Mouse (Mus musculus) olfactory bulb, adult 2 months (tissue): ENCODE data around the gene Nrxn3.

ENCODE experiments used
- CTCF ChIP-seq: fragments of 200-500 bp; IDR thresholded peaks from 2 replicates; pipeline ENCODE4 v1.5.1; 2012; ENCODE audit warnings: low read depth, mild to moderate bottlenecking, low read length, moderate library complexity; ENCODE audit not compliant: insufficient read depth
- POLR2A ChIP-seq: fragments of 200-500 bp; IDR thresholded peaks from 2 replicates; pipeline ENCODE4 v1.6.1; 2012; ENCODE audit warnings: mild to moderate bottlenecking, low read depth, low read length, moderate library complexity; ENCODE audit not compliant: insufficient read depth

- TF ChIP-seq CTCF (no peak), POLR2A (no peak)
Measured at GRCm38 (mm10) chr12:88987046-88987445, 264.4 kb downstream of the Nrxn3 start.
